ENCODE assay signal across 8 mouse cellular contexts in the genomic region with DNA sequence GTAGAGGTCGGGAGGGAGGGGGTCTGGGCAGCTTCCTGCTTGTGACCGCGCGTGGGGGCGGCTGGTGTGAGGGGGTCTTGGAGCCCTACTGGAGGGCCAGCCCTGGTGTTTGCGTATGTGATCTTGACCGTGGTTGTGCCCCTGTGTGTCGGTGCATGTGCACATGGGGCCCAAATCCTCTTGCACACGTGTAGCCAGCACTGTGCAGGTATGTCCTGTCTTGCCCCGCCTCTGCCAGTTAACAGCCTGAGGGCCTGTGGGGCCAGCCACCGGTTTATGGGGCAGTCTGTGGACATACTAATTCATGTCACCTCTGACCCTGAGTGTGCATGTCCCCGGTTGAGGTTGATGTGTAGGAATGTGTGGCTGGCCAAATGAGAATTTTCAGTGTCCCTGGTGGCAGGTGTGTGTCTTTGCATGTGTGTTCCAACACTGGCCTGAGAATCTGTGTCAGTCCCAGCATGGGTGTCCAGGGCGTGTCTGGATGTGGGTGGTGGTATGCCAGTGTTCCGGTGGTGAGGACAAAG. TPM values are rescaled to one million over a fixed set of nuclear protein-coding genes. Genes with fewer than 3 reads are reported as not detected.
A peak's percentile ranks its signal among the peaks of the same experiment; 100 is the strongest.
DNase-seq lines count a peak whose midpoint lies in the region; ATAC-seq and TF ChIP-seq lines count a peak whose summit lies in the region.

No protein-coding gene starts in this region.

- H3K36me3 ChIP-seq in kidney, adult 2 months (ENCODE audit: control insufficient read depth, insufficient read depth, low read length) = no peaks in the 10 kb centered on the region
- H3K36me3 ChIP-seq in embryonic facial prominence, embryonic 13.5 days = peaks cover 6% of the 10 kb centered on the region; the same call in 1 of the 2 replicates
- H3K36me3 ChIP-seq in hindbrain, postnatal 0 days (ENCODE audit: insufficient read depth, low read length) = no peaks in the 10 kb centered on the region; the same call in 1 of the 2 replicates

- H3K4me2 ChIP-seq in embryonic facial prominence, embryonic 13.5 days = peak overlapping the region; percentile 92
- H3K4me2 ChIP-seq in hindbrain, postnatal 0 days (ENCODE audit: low read depth, low read length) = peak overlapping the region; percentile 89

- TF ChIP-seq CTCF in kidney, adult 2 months (conservative IDR thresholded peaks at IDR 0.05; ENCODE audit: insufficient read depth, insufficient read length, low read depth, low read length) = peak; percentile 38; the same call in 1 of the 2 replicates
- TF ChIP-seq CTCF in hindbrain, postnatal 0 days (IDR thresholded peaks at IDR 0.05; ENCODE audit: low read depth) = peak; percentile 69

- no peaks in the 10 kb centered on the region for H3K9me3 ChIP-seq in embryonic facial prominence, embryonic 13.5 days
- H3K9me3 ChIP-seq in hindbrain, postnatal 0 days (ENCODE audit: low read length) = no peaks in the 10 kb centered on the region

- H3K27me3 ChIP-seq in kidney, adult 2 months (replicated peaks; ENCODE audit: control insufficient read depth, insufficient read depth, low read length) = no peaks in the 10 kb centered on the region
- H3K27me3 ChIP-seq in embryonic facial prominence, embryonic 13.5 days = no peaks in the 10 kb centered on the region
- no peaks in the 10 kb centered on the region for H3K27me3 ChIP-seq in hindbrain, postnatal 0 days (ENCODE audit: insufficient read depth, low read length)

- H3K4me1 ChIP-seq in kidney, adult 2 months (ENCODE audit: control insufficient read depth, insufficient read depth, low read length) = peaks cover 4% of the 10 kb centered on the region
- H3K4me1 ChIP-seq in embryonic facial prominence, embryonic 13.5 days = peaks cover 79% of the 10 kb centered on the region
- H3K4me1 ChIP-seq in hindbrain, postnatal 0 days (ENCODE audit: insufficient read depth, low read length) = peaks cover 50% of the 10 kb centered on the region

- 10% methylated on average over 14 of the region's 14 CpGs for WGBS in kidney, adult 2 months
- 7% methylated on average over 13 of the region's 14 CpGs for WGBS in embryonic facial prominence, embryonic 13.5 days
- WGBS in hindbrain, postnatal 0 days = 5% methylated on average over 12 of the region's 14 CpGs

- no peak overlapping the region for H3K27ac ChIP-seq in kidney, adult 2 months (ENCODE audit: insufficient read depth, low read depth, low read length)
- H3K27ac ChIP-seq in embryonic facial prominence, embryonic 13.5 days = peak overlapping the region; percentile 72
- peak overlapping the region; percentile 91 for H3K27ac ChIP-seq in hindbrain, postnatal 0 days

- no peak for TF ChIP-seq POLR2A in kidney, adult 2 months (IDR thresholded peaks at IDR 0.05; ENCODE audit: low read depth, low read length)

- peak; percentile 37 for DNase-seq in kidney, adult 2 months
- DNase-seq in kidney, adult 8-10 months = no peak
- DNase-seq in ES-CJ7 (ENCODE audit: low read depth, low spot score) = peak; percentile 72
- DNase-seq in hindbrain, postnatal 0 days (ENCODE audit: low spot score) = peak; percentile 57
- DNase-seq in urinary bladder, postnatal 36 days (ENCODE audit: low spot score in 2 of 2) = no peak

- H3K9ac ChIP-seq in embryonic facial prominence, embryonic 13.5 days = peak overlapping the region; percentile 84
- H3K9ac ChIP-seq in hindbrain, postnatal 0 days (replicated peaks; ENCODE audit: low read length) = peak overlapping the region; percentile 74

- H3K4me3 ChIP-seq in kidney, adult 2 months (ENCODE audit: insufficient read depth, low read depth, low read length) = peak overlapping the region; percentile 85; the same call in 1 of the 2 replicates
- peak overlapping the region; percentile 69 for H3K4me3 ChIP-seq in embryonic facial prominence, embryonic 13.5 days
- H3K4me3 ChIP-seq in hindbrain, postnatal 0 days (ENCODE audit: low read length) = peak overlapping the region; percentile 69

- ATAC-seq in embryonic facial prominence, embryonic 13.5 days (ENCODE audit: insufficient number of reproducible peaks, insufficient read depth, low FRiP score, low TSS enrichment, low read depth) = no peak
- ATAC-seq in hindbrain, postnatal 0 days = peak; percentile 15
- ATAC-seq in megakaryocyte-erythroid progenitor cell, adult 5-6 weeks (replicated peaks; ENCODE audit: low FRiP score, low TSS enrichment, poor library complexity, severe bottlenecking) = peak; percentile 53
- no peak for ATAC-seq in activated CD4-positive, CD25-positive, alpha-beta regulatory T cell, adult 4 months

RNA-seq across cellular contexts. Expression of gene Syngap1, which starts 8.1 kb away (rescaled TPM):
- polyA plus RNA-seq in kidney, adult 2 months (2012; rRNA removed) = 14.8 and 16.8 TPM in 2 replicates
- 3.4 and 3.7 TPM in 2 replicates for polyA plus RNA-seq in embryonic facial prominence, embryonic 13.5 days (2015; fragmentation: Nextera tagmentation; extraction: Ambion mirVana)
- 53.4 and 74.2 TPM in 2 replicates for total RNA-seq in hindbrain, postnatal 0 days (2014; rRNA removed)
- polyA plus RNA-seq in hindbrain, postnatal 0 days (2015; fragmentation: Nextera tagmentation; extraction: Ambion mirVana) = 4.4 and 5.3 TPM in 2 replicates
- 18.2 and 33.6 TPM in 2 replicates for total RNA-seq in megakaryocyte-erythroid progenitor cell, adult 5-6 weeks (2014; fragmentation: Nextera tagmentation)
- total RNA-seq in megakaryocyte-erythroid progenitor cell, adult 5-6 weeks (2017) = 7.7 and 9.1 TPM in 2 replicates
- polyA plus RNA-seq in activated CD4-positive, CD25-positive, alpha-beta regulatory T cell, adult 4 months (2017; shearing (Covaris generic)) = not detected

RNA-seq across cellular contexts. Expression of gene Cuta, which starts 9.7 kb away (rescaled TPM):
- polyA plus RNA-seq in kidney, adult 2 months (2012; rRNA removed) = 145 and 183 TPM in 2 replicates
- polyA plus RNA-seq in embryonic facial prominence, embryonic 13.5 days (2015; fragmentation: Nextera tagmentation; extraction: Ambion mirVana) = 162 and 180 TPM in 2 replicates
- 59.0 and 63.8 TPM in 2 replicates for total RNA-seq in hindbrain, postnatal 0 days (2014; rRNA removed)
- 149 and 152 TPM in 2 replicates for polyA plus RNA-seq in hindbrain, postnatal 0 days (2015; fragmentation: Nextera tagmentation; extraction: Ambion mirVana)
- total RNA-seq in megakaryocyte-erythroid progenitor cell, adult 5-6 weeks (2014; fragmentation: Nextera tagmentation) = 154 and 184 TPM in 2 replicates
- 55.2 and 93.0 TPM in 2 replicates for total RNA-seq in megakaryocyte-erythroid progenitor cell, adult 5-6 weeks (2017)
- polyA plus RNA-seq in activated CD4-positive, CD25-positive, alpha-beta regulatory T cell, adult 4 months (2017; shearing (Covaris generic)) = 100 to 1,000 TPM; 147 to 198 TPM

RNA-seq across cellular contexts. Expression of gene Phf1, which starts 16.3 kb away (rescaled TPM):
- 41.2 and 52.0 TPM in 2 replicates for polyA plus RNA-seq in kidney, adult 2 months (2012; rRNA removed)
- polyA plus RNA-seq in embryonic facial prominence, embryonic 13.5 days (2015; fragmentation: Nextera tagmentation; extraction: Ambion mirVana) = 12.7 and 15.4 TPM in 2 replicates
- total RNA-seq in hindbrain, postnatal 0 days (2014; rRNA removed) = 45.7 and 49.5 TPM in 2 replicates
- 30.0 and 30.8 TPM in 2 replicates for polyA plus RNA-seq in hindbrain, postnatal 0 days (2015; fragmentation: Nextera tagmentation; extraction: Ambion mirVana)
- total RNA-seq in megakaryocyte-erythroid progenitor cell, adult 5-6 weeks (2014; fragmentation: Nextera tagmentation) = 8.2 and 11.6 TPM in 2 replicates
- total RNA-seq in megakaryocyte-erythroid progenitor cell, adult 5-6 weeks (2017) = 2.2 and 2.8 TPM in 2 replicates
- 10 to 100 TPM; 10.4 to 13.5 TPM for polyA plus RNA-seq in activated CD4-positive, CD25-positive, alpha-beta regulatory T cell, adult 4 months (2017; shearing (Covaris generic))

RNA-seq across cellular contexts. Expression of gene Zbtb9, which starts 23.9 kb away (rescaled TPM):
- polyA plus RNA-seq in kidney, adult 2 months (2012; rRNA removed) = 6.5 and 10.0 TPM in 2 replicates
- polyA plus RNA-seq in embryonic facial prominence, embryonic 13.5 days (2015; fragmentation: Nextera tagmentation; extraction: Ambion mirVana) = 16.0 and 16.1 TPM in 2 replicates
- 21.4 and 22.7 TPM in 2 replicates for total RNA-seq in hindbrain, postnatal 0 days (2014; rRNA removed)
- 6.6 and 7.8 TPM in 2 replicates for polyA plus RNA-seq in hindbrain, postnatal 0 days (2015; fragmentation: Nextera tagmentation; extraction: Ambion mirVana)
- total RNA-seq in megakaryocyte-erythroid progenitor cell, adult 5-6 weeks (2014; fragmentation: Nextera tagmentation) = 5.5 and 14.6 TPM in 2 replicates
- total RNA-seq in megakaryocyte-erythroid progenitor cell, adult 5-6 weeks (2017) = 18.3 and 22.0 TPM in 2 replicates
- 1 to 10 TPM; 8.6 to 9.8 TPM for polyA plus RNA-seq in activated CD4-positive, CD25-positive, alpha-beta regulatory T cell, adult 4 months (2017; shearing (Covaris generic))

RNA-seq across cellular contexts. Expression of gene Kifc5b, which starts 32.2 kb away (rescaled TPM):
- 1.3 and 1.5 TPM in 2 replicates for polyA plus RNA-seq in kidney, adult 2 months (2012; rRNA removed)
- 8.9 and 10.2 TPM in 2 replicates for polyA plus RNA-seq in embryonic facial prominence, embryonic 13.5 days (2015; fragmentation: Nextera tagmentation; extraction: Ambion mirVana)
- total RNA-seq in hindbrain, postnatal 0 days (2014; rRNA removed) = 1.6 and 4.7 TPM in 2 replicates
- 3.2 TPM in 2 replicates for polyA plus RNA-seq in hindbrain, postnatal 0 days (2015; fragmentation: Nextera tagmentation; extraction: Ambion mirVana)
- 15.6 and 19.6 TPM in 2 replicates for total RNA-seq in megakaryocyte-erythroid progenitor cell, adult 5-6 weeks (2014; fragmentation: Nextera tagmentation)
- 9.1 and 9.7 TPM in 2 replicates for total RNA-seq in megakaryocyte-erythroid progenitor cell, adult 5-6 weeks (2017)
- 1 to 10 TPM; 2.0 to 4.5 TPM for polyA plus RNA-seq in activated CD4-positive, CD25-positive, alpha-beta regulatory T cell, adult 4 months (2017; shearing (Covaris generic))

Comparison
In these comparisons a context has a peak if more than half of its experiments do, and no peak if none do; other contexts are left out.
1. DNase-seq: peak in kidney, adult 2 months (single experiment), ES-CJ7 (single experiment) and hindbrain, postnatal 0 days (single experiment); none in kidney, adult 8-10 months (0 of 2) and urinary bladder, postnatal 36 days (0 of 2).
2. ATAC-seq: peak in hindbrain, postnatal 0 days (single experiment) and megakaryocyte-erythroid progenitor cell, adult 5-6 weeks (single experiment); none in embryonic facial prominence, embryonic 13.5 days (single experiment) and activated CD4-positive, CD25-positive, alpha-beta regulatory T cell, adult 4 months (single experiment).
3. Peak in every context shown above with its lines, with median percentiles within 50 percentile points of each other: H3K4me3 ChIP-seq.